Mouse (Mus musculus) fibroblast of lung, adult 2 months (primary cell): Measurements from ENCODE around the gene Arnt2.

ENCODE experiments used
- DNase-seq: peaks from one replicate; pipeline ENCODE4 v3.0.0-alpha.2; 2011; ENCODE audit warnings: low read depth

Arnt2 gene

DNA sequence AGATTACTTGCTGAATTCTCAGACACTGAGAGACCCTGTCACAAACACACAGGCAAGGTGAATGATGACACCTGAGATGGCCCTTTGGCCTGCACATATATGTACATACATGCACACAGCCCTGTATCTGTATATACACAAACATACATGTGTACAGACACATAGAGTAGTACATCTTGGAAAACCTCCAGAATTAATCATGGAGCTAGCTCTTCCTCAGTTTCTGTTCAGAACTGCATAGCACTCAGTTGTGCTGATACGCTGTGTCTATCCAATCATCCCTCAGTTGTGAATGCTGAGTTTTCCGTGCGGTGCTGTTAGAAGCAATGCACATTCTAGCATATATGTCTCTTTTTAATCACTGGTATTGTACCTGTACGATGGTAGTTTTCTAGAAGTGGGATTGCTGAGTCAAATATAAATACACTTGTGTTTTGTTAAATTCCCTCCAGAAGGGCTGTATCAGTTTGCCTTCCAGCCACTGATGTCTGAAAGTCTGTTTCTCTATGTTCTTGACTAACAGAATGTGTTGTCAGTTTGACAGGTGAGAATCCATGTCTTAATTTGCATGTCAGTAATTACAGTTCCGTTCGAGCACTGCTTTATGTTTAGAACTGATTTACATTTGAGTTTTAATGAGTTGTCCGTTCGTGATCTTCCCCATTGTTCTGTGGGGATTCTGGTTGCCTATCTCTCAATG, 123.3 kb downstream of the Arnt2 start:
- DNase-seq = no peak

- no peak for DNase-seq
Measured at GRCm38 (mm10) chr7:84285790-84286189, 124.2 kb downstream of the Arnt2 start.

GRCm38 (mm10) chr7:84284974-84285373, 125.0 kb downstream of the Arnt2 start:
- no peak for DNase-seq

GRCm38 (mm10) chr7:84282231-84282630, 127.7 kb downstream of the Arnt2 start:
- no peak for DNase-seq

DNA sequence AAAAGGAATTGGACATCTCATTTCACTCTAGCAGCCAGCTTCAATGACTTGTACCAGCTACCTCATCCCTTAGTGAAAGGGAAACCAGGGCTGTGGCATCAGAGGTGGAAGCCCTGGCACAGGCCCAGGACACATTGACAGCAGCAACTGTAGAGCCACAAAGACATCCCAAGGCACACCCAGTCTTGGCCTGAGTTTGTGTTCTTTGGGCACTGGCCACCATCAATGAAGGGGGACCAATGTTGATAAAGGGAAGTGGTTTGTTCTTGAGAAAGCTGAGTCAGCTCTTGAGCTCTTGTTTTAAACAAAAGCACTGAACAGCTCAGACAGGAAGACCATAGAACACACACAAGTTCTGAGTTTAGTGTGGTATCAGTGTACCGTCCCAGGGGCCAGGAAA, 130.7 kb downstream of the Arnt2 start:
- peak; percentile 61 for DNase-seq

DNA sequence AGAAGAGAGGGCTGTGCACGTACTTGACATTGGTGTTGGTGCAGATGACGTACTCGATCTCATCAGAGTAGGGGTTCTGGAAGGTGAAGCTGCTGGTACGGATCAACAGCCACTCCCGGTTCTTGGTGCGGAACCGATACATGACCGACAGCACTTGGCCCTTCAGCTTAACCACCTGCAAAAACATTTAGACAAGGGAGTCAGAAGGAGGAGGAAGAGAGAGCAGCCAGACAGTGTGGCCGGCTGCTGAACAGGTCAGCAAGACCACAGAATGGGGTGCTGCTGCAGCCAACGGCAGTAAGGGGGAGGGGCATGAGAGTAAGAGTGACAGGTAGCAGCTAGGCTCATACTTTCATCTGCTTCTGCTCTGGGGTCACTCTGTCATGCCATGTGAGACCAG, 134.7 kb downstream of the Arnt2 start:
- no peak for DNase-seq

GRCm38 (mm10) chr7:84273930-84274329, 136.0 kb downstream of the Arnt2 start:
- DNase-seq = no peak

DNA sequence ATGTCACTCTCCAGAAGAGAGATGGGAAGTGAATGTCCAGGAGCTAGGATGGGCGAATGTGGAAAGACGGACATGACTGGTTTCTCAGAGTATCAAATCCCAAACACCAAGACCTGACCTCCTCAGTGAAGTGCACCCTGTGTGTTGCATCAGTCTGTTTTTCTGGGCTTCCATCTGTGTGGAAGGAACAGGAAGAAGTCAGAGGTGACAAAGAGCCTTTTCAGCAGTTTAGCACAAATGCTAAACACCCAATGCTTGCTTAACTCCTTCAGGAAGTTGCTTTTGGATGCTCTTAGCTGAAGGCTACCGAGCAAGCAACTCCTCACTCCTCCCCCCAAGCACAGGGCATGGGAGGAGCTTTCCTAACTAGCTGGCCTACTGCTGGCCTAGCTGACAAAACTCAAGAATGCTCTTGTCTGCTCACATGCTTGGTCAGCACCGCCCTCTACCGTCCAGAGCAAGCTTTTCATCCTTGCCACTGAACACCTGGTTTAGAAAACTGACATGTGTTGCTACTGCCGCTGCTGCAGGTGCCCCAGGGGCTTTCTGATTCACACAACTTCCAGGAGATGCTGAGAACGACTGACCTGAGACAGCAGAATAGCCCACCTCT, 137.7 kb downstream of the Arnt2 start:
- DNase-seq = peak; percentile 94

DNA sequence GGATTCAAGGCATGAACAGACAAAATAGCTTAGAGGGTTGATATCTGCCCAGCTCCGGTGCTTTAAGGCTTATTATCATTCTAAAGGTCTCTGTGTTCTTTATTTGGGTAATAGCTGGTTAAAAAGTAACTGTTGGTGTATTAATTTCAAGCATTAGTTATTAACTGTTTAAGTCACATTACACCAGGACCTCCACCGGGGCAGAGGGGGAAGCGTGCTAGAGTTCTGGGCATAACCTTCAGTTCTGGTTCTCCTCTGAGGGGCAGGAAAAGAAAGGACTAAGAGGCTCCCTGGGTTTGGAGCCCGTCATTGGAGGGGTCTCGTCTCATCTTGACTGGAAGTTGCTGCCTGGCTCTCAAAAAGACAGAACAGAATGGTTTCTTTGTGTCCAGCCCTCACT, 138.5 kb downstream of the Arnt2 start:
- no peak for DNase-seq

- no peak for DNase-seq
Measured at GRCm38 (mm10) chr7:84263466-84263865, 146.5 kb downstream of the Arnt2 start.

GRCm38 (mm10) chr7:84261341-84261740, 148.6 kb downstream of the Arnt2 start:
- DNase-seq = no peak

DNA sequence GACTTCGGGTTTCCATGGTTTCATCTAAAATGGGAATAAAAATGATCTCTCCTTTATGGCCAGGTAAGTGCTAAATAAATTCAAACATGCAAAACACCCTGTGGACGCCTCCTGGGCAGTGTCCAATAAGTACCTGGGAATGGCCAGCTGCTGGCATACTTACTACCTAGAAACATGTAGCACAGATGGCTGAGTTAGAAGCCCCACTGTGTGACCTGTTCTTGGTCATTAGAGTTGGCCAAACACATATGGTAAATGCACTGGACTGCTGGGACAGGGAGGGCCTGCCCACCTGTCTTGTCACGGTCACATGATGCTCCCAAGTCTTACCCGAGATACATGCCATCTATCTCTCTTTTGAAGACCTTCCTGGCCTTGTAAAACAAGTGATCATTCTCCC, 149.6 kb downstream of the Arnt2 start:
- no peak for DNase-seq

GRCm38 (mm10) chr7:84259309-84259985, 150.5 kb downstream of the Arnt2 start:
- no peak for DNase-seq

DNA sequence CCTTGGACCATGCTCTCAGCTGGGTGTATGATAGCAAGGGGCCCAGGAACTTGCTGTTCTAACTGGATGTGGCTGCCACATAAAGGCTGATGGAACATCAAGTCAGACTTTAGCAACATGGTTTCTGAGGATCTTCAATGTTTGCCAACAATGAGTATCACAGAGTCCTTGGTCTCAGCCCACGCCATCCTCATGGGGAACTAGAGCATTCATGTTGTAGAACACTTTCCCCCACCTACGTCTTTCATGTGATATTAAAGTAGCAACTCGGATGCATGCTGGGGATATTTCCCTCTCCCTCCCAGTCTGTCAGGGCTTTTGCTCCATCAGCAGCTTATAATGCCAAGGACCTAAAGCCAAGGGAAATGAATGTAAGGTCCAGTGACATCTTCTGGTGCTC, 153.3 kb downstream of the Arnt2 start:
- DNase-seq = no peak

- DNase-seq = no peak
Measured at GRCm38 (mm10) chr7:84256245-84256644, 153.7 kb downstream of the Arnt2 start.

- no peak for DNase-seq
Measured at GRCm38 (mm10) chr7:84254916-84255315, 155.1 kb downstream of the Arnt2 start.

- DNase-seq = no peak
Measured at GRCm38 (mm10) chr7:84254311-84254710, 155.7 kb downstream of the Arnt2 start.

DNA sequence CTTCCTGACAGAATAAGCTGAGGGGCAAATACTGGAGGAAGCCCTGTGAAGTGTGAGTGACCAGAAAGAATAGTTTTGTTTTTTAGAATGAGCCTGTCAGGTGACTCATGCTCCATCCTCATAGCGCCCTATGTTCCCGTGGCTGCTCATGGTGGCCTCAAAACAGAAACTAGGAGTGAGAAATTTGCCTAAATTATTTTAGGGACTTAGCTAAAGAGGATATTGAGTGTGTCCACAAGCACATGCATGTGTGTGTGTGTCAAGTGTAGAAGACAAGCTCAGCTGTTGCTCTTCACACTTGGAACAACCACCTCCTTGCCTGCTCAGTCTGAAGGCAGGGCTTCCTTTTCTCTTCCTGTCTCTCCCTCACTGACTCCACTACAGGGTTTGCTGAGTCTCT, 158.3 kb downstream of the Arnt2 start:
- no peak for DNase-seq

DNA sequence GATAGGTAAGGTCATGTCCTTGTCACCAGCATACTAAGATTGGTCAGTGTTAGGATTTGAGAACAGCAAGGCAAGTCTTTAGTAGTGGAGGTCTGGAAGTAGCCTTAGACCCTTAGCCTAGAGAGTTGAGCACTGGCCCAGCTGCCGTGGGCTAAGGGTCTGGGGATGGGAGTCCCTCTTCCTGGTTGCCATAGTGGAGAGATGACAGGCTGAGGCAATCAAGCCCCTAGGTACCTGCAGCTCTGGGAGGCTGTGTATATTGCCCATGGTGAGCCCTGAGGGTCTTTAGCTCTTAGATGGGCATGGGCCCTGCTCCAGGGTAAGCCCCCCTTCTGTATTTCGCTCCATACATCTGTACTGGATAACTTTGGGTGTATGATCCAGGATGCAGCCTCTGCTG, 159.2 kb downstream of the Arnt2 start:
- DNase-seq = no peak

DNA sequence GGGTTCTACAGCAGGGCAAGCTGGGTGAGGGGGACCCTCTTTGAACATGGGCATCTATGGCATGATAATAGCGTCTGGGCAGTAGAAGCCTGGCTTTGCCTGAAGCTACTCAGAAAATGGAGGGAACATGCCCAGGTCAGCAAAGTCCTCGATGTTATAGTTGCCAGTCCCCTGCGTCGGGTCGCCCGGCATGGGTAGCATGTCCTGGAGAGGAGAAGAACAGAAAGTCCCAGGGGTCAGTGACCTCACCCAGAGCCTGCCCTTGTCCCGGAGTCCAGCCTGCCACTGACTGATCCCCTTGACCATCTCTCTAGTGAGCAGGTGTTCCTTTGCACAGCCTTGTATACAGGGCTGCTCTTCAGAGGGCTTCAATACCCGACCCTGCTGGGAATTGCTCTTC, 160.0 kb downstream of the Arnt2 start:
- DNase-seq = no peak

GRCm38 (mm10) chr7:84249381-84249780, 160.6 kb downstream of the Arnt2 start:
- no peak for DNase-seq

DNA sequence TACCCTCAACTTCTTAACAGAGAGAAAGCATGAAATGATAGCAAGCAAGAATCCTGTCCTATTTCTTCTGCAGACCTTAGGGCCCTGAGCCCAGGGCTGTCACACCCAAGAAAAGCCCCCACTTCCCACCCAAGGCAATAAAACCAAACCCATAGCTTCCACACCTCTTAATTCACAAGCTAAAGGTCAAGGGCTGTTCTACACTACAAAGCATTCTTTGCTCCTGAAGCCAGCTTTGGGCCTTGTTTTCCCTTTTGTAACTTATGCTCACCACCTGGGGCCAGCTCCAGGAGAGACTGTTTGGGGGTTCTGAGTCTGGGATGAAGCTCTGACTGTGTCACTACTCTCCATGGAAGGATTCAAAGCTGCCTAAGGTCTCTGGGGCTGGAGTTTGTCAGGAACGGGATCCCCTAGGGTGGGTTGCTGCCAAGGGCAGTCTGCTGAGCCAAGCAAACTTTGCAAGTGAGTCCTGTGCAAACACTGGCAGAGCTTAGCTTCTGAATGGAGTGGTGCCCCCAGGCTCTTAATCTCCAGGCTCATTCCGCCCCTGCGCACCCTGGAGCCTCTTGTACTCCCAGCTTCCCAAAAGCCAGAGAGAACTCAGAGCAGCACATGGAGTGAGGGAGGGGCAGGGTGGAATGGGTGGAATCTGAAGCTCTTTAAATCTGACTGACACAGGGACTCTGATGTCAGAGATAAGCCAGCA, 161.9 kb downstream of the Arnt2 start:
- DNase-seq = no peak

DNA sequence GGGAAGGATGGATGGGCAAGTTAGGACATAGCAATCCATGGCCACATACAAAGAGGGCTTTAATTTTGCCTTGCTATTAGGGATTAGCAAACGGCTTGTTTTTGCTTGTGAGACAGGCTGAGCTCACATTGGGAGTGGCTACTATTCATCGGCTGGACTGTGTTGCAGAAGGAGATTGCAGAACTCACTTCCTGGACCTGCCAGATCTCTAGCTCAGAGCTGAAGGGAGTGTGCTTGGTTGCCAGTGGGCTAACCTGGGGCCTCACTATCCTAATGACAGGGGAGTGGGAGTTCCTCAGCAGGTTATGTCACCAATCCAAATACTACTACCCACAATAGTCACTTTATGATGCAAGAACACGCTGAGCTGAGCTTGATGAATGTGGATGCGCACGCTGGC, 163.1 kb downstream of the Arnt2 start:
- DNase-seq = no peak
